Mouse (Mus musculus): ENCODE results near the gene Kmt2a. TPM values are rescaled to one million over a fixed set of nuclear protein-coding genes. Genes with fewer than 3 reads are reported as not detected.

Gene Kmt2a
- 152 TPM for total RNA-seq (2023)

DNA sequence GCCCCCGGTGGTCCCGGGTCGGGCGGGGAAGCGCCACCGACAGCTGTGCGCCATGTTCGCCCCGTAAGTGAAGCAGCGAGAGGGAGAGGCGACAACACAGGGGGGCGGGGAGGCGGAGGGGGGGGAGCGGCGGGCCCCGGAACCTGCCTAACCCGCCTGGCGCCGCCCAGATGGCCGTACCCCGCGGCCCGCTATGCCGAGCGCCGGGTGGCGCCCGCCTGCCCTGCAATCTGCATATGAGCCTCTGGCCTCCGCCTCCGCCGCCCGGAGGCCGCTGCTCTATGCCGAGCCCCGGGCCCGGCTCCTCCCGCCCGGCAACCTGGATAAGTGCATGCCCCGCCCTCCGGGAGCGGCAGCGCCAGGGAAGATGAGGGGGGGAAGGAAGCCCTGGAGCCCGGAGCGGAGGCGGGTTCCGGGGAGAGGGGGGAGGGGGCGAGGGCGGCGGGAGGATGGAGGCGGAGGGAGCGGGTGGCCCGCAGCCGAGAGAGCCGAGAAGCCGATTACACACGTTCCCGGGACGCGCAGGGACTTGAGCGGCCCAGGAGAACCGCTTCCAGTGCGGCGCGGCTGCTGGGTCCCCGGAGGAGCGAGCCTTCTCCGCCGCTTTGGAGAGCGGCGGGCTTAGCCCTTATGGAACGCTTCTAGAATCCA is at the start of gene Kmt2a:
Kmt2a (minus strand) TSS at position 76 of the 651 bp plus-strand sequence.

GRCm38 (mm10) chr9:44920374-44921122 is 39.5 kb upstream of the Kmt2a start, which contains the start of gene Atp5l:
TSS of gene Atp5l (minus strand) at chr9:44920742.

GRCm38 (mm10) chr9:44802808-44803450 is 78.2 kb downstream of the Kmt2a start, which contains the start of gene Ttc36:
TSS of gene Ttc36 (minus strand) at chr9:44803072.

GRCm38 (mm10) chr9:44799102-44799957 is 81.8 kb downstream of the Kmt2a start, which contains the start of gene Tmem25:
TSS of gene Tmem25 (minus strand) at chr9:44799307.

GRCm38 (mm10) chr9:44767101-44768028 is 113.7 kb downstream of the Kmt2a start, which contains the start of the genes Arcn1 and Ift46:
TSS of gene Arcn1 (minus strand) at chr9:44767845.
TSS of gene Ift46 (plus strand) at chr9:44767908.

Other genes starting within 250 kb of the Kmt2a start
- gene Treh, start 208.1 kb downstream of the Kmt2a start, total RNA-seq (2023) = not detected
- 1.8 TPM for gene Phldb1, start 146.1 kb downstream of the Kmt2a start, total RNA-seq (2023)
- 145 TPM for gene Arcn1, start 113.5 kb downstream of the Kmt2a start, total RNA-seq (2023)
- 61.6 TPM for gene Ift46, start 113.4 kb downstream of the Kmt2a start, total RNA-seq (2023)
- gene Tmem25, start 82.0 kb downstream of the Kmt2a start, total RNA-seq (2023) = 1.6 TPM
- gene Ttc36, start 78.2 kb downstream of the Kmt2a start, total RNA-seq (2023) = 2.9 TPM
- 136 TPM for gene Atp5l, start 39.4 kb upstream of the Kmt2a start, total RNA-seq (2023)
- gene Ube4a, start 84.3 kb upstream of the Kmt2a start, total RNA-seq (2023) = 94.2 TPM
- 393 TPM for gene Cd3g, start 99.1 kb upstream of the Kmt2a start, total RNA-seq (2023)
- 357 TPM for gene Cd3d, start 100.5 kb upstream of the Kmt2a start, total RNA-seq (2023)
- 690 TPM for gene Cd3e, start 128.3 kb upstream of the Kmt2a start, total RNA-seq (2023)
- gene Mpzl2, start 158.5 kb upstream of the Kmt2a start, total RNA-seq (2023) = 0.26 TPM
- 19.8 TPM for gene Mpzl3, start 173.9 kb upstream of the Kmt2a start, total RNA-seq (2023)
- 6.9 TPM for gene Jaml, start 197.9 kb upstream of the Kmt2a start, total RNA-seq (2023)
- 0.15 TPM for gene Scn2b, start 236.5 kb upstream of the Kmt2a start, total RNA-seq (2023)